Mouse (Mus musculus): ENCODE measurements at regions not wholly inside any gene's neighbourhood (a gene's known extent, or its start where the extent isn't known, plus 50 kb on each side); places are given as distances from the start of the nearest gene placed in this dataset.

GRCm38 (mm10) chr6:117284376-117285106, 116.2 kb downstream of the Cxcl12 start:
- Histone ChIP-seq H3K9me3 (replicated peaks; ENCODE audit: insufficient read depth, low read length) (no peaks in the 10 kb centered on the region), H3K79me2 (ENCODE audit: control insufficient read depth, insufficient read depth, low read length, poor library complexity) (no peaks in the 10 kb centered on the region), H3K4me1 (ENCODE audit: control insufficient read depth in 1 of 2, insufficient read depth in 2 of 2, low read length in 2 of 2) (no peaks in the 10 kb centered on the region), H3K27me3 (ENCODE audit: control insufficient read depth in 1 of 2, insufficient read depth in 2 of 2, low read length in 2 of 2) (no peaks in the 10 kb centered on the region), H3K9ac (ENCODE audit: control insufficient read depth, low read depth, low read length, poor library complexity, severe bottlenecking) (no peak overlapping the region), H3K27ac (ENCODE audit: control insufficient read depth, low read depth, low read length) (no peak overlapping the region), H3K36me3 (ENCODE audit: control insufficient read depth in 1 of 2, insufficient read depth in 2 of 2, low read length in 2 of 2) (no peaks in the 10 kb centered on the region), H3K4me3 (ENCODE audit: control insufficient read depth in 1 of 2, insufficient read depth in 1 of 2, low read depth in 2 of 2, low read length in 2 of 2) (no peak overlapping the region)
- no peak for TF ChIP-seq MEF2A (IDR thresholded peaks at IDR 0.05; ENCODE audit: extremely low read depth, insufficient replicate concordance, low read depth, low read length, poor library complexity, severe bottlenecking)
- TF ChIP-seq MAFK (IDR thresholded peaks at IDR 0.05; ENCODE audit: borderline replicate concordance, low read depth, low read length): no peak
- no peak for TF ChIP-seq POLR2A (IDR thresholded peaks at IDR 0.05; ENCODE audit: control insufficient read depth in 1 of 2, insufficient read depth in 1 of 2, low read depth in 1 of 2, low read length in 2 of 2, poor library complexity in 1 of 2)
- TF ChIP-seq ZNF384 (IDR thresholded peaks at IDR 0.05; ENCODE audit: low read depth, low read length): no peak
- TF ChIP-seq RAD21 (IDR thresholded peaks at IDR 0.05; ENCODE audit: low read depth, low read length): no peak
- no peak for TF ChIP-seq E2F4 (IDR thresholded peaks at IDR 0.05; ENCODE audit: borderline replicate concordance, low read depth, low read length)
- no peak for TF ChIP-seq CHD1 (IDR thresholded peaks at IDR 0.05; ENCODE audit: low read depth, low read length)
- no peak for TF ChIP-seq BHLHE40 (IDR thresholded peaks at IDR 0.05; ENCODE audit: borderline replicate concordance, low read depth, low read length)
- TF ChIP-seq MAZ (IDR thresholded peaks at IDR 0.05; ENCODE audit: low read depth, low read length): no peak
- no peak for TF ChIP-seq SMC3 (IDR thresholded peaks at IDR 0.05; ENCODE audit: low read depth, low read length)
- TF ChIP-seq EP300 (IDR thresholded peaks at IDR 0.05; ENCODE audit: low read depth in 1 of 2, low read length in 2 of 2): no peak
- no peak for DNase-seq (ENCODE audit: low read depth, low spot score)

DNA sequence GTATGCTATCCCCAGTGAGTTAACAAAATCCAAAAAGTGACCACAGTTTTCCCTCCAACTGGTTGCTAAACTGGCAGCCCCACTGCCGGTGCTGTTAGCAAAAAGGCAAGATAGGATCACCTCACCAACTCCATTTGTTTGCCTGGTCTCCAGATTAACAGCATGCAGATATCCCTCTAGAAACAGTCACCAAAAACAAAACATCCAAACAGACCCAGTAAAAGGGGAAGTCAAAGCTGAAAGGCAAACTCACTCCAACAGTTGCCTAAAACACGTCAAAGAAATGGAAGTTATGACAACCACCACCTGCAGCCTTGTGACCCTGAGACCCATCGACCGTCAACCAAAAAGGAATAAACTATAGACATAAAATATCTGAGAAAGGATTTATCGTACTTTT, 119.1 kb downstream of the Cxcl12 start:
- H3K4me1 ChIP-seq (ENCODE audit: control insufficient read depth in 1 of 2, insufficient read depth in 2 of 2, low read length in 2 of 2): no peaks in the 10 kb centered on the region
- H3K36me3 ChIP-seq (ENCODE audit: control insufficient read depth in 1 of 2, insufficient read depth in 2 of 2, low read length in 2 of 2): no peaks in the 10 kb centered on the region
- no peak for DNase-seq (ENCODE audit: low read depth, low spot score)
- TF ChIP-seq MAX (IDR thresholded peaks at IDR 0.05; ENCODE audit: low read length) (no peak), ZNF384 (IDR thresholded peaks at IDR 0.05; ENCODE audit: low read depth, low read length) (no peak), GATA1 (IDR thresholded peaks at IDR 0.05; ENCODE audit: low read depth, low read length) (no peak), MXI1 (IDR thresholded peaks at IDR 0.05; ENCODE audit: low read depth, low read length) (no peak), HCFC1 (IDR thresholded peaks at IDR 0.05; ENCODE audit: low read depth, low read length) (no peak), CTCF (IDR thresholded peaks at IDR 0.05 in 2 of 3, conservative IDR thresholded peaks at IDR 0.05 in 1 of 3; ENCODE audit: control insufficient read depth in 1 of 3, insufficient read depth in 1 of 3, low read depth in 2 of 3, low read length in 3 of 3, poor library complexity in 1 of 3, severe bottlenecking in 1 of 3) (no peak), NELFE (IDR thresholded peaks at IDR 0.05; ENCODE audit: low read depth, low read length) (no peak), RCOR1 (IDR thresholded peaks at IDR 0.05; ENCODE audit: low read depth, low read length) (no peak), POLR2AphosphoS5 (IDR thresholded peaks at IDR 0.05; ENCODE audit: borderline replicate concordance, low read depth, low read length) (no peak), ZMIZ1 (IDR thresholded peaks at IDR 0.05; ENCODE audit: low read depth, low read length) (no peak), ZKSCAN1 (IDR thresholded peaks at IDR 0.05; ENCODE audit: low read depth, low read length) (no peak), MAZ (IDR thresholded peaks at IDR 0.05; ENCODE audit: low read depth, low read length) (no peak), USF2 (IDR thresholded peaks at IDR 0.05; ENCODE audit: borderline replicate concordance in 1 of 2, insufficient read depth in 1 of 2, low read depth in 1 of 2, low read length in 2 of 2) (no peak), MYB (IDR thresholded peaks at IDR 0.05; ENCODE audit: low read depth, low read length) (no peak), MYC (IDR thresholded peaks at IDR 0.05; ENCODE audit: low read depth, low read length) (no peak)
- H3K79me2 ChIP-seq (ENCODE audit: control insufficient read depth, insufficient read depth, low read length, poor library complexity): no peaks in the 10 kb centered on the region
- no peak overlapping the region for H3K4me3 ChIP-seq (ENCODE audit: control insufficient read depth in 1 of 2, insufficient read depth in 1 of 2, low read depth in 2 of 2, low read length in 2 of 2)
- H3K9me3 ChIP-seq (replicated peaks; ENCODE audit: insufficient read depth, low read length): no peaks in the 10 kb centered on the region
- no peak overlapping the region for H3K9ac ChIP-seq (ENCODE audit: control insufficient read depth, low read depth, low read length, poor library complexity, severe bottlenecking)
- no peaks in the 10 kb centered on the region for H3K27me3 ChIP-seq (ENCODE audit: control insufficient read depth in 1 of 2, insufficient read depth in 2 of 2, low read length in 2 of 2)
- H3K27ac ChIP-seq (ENCODE audit: control insufficient read depth, low read depth, low read length): no peak overlapping the region
